Mouse (Mus musculus) frontal cortex, postnatal 36 days (tissue): ENCODE results near the gene Camta1.

Source experiments
- DNase-seq, 2 experiments: peaks; one replicate each; pipeline ENCODE4 v3.0.0; 2022; ENCODE audit warnings: low spot score in 2 of 2

Camta1 gene

GRCm38 (mm10) chr4:151684596-151684995 is 177.1 kb downstream of the Camta1 start:
- no peak for DNase-seq

DNA sequence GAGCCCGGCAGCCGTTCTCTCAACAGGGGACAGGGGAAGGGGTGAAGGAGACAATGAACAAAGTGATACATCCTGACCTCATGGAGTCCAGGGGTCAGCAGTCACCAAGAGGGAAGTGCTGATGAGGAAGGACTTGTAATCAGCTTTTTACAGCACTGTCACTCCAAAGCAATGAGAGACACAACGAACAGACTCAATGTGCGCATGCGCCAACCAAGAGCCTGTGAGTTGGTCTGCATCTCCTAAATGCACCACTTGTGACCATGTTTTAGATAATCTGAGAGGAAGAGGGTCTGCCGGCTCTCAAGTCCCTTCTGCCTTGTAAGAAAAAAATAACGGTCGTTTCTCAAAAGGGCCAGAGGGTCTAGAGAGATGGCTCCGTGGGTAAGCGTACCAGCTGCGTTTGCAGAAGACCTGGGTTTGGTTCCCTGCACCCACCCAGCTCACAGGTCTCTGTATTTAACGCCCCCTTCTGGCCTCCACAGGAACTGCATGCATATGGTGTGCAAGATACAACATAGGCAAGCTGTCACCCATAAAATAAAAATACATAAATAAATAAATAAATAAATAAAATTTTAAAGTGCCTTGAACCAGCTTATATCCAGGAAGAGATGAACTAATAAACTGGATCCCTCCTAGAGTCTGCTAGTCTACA is 178.7 kb downstream of the Camta1 start:
- DNase-seq, result no peak

GRCm38 (mm10) chr4:151672452-151672851 is 189.2 kb downstream of the Camta1 start:
- no peak for DNase-seq

- peak; percentile 49 to 81 for DNase-seq
These were observed 195.2 kb downstream of the Camta1 start for GRCm38 (mm10) chr4:151666411-151666901.

GRCm38 (mm10) chr4:151661486-151661885 is 200.2 kb downstream of the Camta1 start:
- DNase-seq, result no peak

DNA sequence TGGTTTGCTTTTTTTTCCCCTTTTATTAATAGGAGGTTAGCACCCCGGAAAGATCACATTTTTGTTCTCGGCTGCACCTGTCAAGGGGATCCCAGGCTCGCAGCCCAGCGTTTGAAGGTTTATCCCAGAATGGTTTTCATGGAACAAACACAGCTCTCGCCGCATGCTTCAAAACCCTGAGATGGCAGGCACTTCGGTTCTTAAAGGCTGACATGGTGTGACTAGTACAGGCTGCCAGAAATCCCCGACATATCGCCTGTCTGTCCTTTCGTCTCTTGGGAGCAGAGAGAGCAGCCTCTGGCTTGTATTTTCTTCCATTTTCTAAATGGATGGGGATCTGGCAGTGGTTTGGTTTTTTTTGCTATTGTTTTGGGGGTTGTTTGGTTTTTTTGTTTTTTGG is 205.2 kb downstream of the Camta1 start:
- DNase-seq, result no peak

- no peak for DNase-seq
These were observed 205.9 kb downstream of the Camta1 start for GRCm38 (mm10) chr4:151655637-151656385.

DNA sequence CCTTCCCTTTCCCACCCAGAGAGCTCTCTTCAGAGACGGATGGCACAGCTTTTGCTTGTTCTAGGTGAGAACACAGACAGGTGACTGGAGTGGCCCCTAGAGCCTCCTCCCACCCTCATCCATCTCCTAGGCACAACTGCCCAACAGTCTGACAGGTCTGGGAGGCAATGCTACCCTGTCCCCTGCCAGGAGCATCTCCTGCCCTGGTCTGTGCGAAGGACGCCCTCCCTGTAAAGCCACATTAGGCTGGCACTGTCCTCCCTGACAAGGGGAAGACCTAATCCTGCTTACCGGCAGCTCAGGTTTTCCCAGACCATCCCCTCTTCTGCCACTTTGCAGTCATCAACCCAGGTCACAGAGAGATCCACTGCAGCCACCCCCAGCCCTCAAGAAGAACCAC is 206.4 kb downstream of the Camta1 start:
- no peak for DNase-seq

- DNase-seq, result no peak
These were observed 219.3 kb downstream of the Camta1 start for GRCm38 (mm10) chr4:151642418-151642817.

- DNase-seq, result peak; percentile 34 to 60
These were observed 220.7 kb downstream of the Camta1 start for GRCm38 (mm10) chr4:151640971-151641370.

DNA sequence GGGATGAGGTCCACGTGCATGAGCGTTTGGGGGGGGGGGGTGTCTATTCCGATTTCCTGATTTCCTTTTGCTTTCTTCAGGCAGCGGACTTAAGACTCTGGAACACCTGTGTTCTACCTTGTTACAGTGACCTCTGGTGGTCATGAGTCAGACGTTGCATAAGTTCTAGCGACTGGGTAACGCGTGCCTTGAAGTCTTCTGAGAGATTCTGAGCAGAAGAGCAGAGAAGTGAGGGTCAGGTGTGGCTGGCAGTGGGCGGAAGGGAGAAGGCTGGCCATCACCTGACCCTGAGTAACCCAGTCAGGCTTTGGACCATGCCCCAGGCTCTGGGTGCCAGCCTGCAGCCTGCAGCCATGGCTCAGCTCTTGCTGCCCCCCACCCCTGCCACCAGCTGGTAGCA is 222.7 kb downstream of the Camta1 start:
- no peak for DNase-seq

DNA sequence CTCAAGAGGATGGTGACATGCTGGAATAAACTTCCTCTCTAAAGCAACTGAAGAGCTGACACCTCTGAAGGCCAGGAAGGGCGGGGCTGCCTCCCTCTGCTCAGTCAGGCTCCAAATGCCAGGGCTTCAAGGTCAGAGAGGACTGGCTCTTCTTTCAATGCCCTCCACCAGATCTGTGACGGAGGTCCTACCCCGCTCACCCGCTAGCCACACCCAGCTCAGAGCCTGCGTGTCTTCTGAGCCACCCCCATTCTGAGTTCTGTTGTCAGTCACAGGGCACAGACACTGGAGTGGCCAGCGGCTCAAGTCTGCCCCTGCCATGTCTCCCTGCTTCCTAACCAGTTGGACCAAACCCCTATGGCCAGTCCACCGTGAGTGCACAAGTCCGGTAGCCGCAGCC is 224.3 kb downstream of the Camta1 start:
- DNase-seq, result no peak

- DNase-seq, result no peak
These were observed 226.9 kb downstream of the Camta1 start for GRCm38 (mm10) chr4:151634771-151635170.

DNA sequence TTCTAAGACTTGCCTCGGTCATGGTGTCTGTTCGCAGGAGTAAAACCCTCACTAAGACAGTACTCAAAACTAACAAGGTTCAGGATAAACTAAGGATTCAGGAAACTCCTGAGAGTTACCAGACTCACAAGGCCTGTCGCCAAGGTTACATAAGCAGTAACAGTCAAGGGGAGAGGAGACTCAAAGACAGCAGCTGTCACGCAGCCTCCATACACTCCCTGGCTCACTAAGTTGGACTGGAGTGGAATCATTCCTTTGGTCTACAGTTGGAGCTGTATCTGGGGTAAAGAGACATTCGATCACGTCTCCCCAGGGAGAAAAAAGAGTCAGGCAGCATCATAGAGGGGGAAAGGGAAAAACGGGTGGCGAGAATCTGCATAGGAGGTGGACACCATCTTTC is 227.9 kb downstream of the Camta1 start:
- DNase-seq, result no peak

DNA sequence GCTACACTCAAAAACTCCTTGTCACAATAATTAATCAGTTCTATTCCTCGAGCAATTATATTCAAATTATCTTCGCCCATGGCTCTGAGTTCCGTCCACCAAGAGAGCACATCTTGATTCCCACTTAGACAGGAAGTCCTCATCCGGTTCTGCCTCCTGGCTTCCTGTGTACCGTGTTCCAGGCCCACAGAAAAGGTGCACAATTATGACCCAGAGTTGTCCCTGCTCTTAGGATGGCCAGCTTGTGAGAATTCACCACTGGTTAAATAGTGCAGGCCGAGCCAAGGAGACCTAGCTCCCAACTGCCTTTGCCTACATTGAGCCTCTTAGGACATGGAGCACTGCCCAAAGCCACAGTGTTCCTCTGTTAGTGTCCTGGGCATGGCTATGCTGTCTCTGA is 229.4 kb downstream of the Camta1 start:
- no peak for DNase-seq

DNA sequence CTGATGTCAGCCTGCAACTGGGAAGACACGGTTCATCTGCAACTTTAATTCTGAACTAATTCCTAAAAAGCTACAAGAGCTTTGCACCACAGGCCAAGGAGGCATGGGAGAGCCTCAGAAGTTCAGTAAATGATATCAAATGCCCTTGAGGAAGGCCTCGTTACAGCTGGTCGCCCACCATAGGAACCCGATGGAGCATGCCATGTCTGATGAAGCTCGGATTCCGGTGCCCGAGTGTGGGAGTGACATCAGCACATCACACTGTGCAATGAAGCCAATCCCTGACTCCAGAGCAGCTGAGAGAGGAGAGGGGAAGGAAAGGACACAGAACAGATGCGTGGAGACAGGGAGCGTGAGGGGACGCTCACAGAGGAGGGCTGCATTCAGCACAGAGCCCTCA is 231.0 kb downstream of the Camta1 start:
- DNase-seq, result no peak

GRCm38 (mm10) chr4:151630231-151630630 is 231.4 kb downstream of the Camta1 start:
- no peak for DNase-seq

GRCm38 (mm10) chr4:151619541-151620016 is 242.1 kb downstream of the Camta1 start:
- DNase-seq, result no peak

DNA sequence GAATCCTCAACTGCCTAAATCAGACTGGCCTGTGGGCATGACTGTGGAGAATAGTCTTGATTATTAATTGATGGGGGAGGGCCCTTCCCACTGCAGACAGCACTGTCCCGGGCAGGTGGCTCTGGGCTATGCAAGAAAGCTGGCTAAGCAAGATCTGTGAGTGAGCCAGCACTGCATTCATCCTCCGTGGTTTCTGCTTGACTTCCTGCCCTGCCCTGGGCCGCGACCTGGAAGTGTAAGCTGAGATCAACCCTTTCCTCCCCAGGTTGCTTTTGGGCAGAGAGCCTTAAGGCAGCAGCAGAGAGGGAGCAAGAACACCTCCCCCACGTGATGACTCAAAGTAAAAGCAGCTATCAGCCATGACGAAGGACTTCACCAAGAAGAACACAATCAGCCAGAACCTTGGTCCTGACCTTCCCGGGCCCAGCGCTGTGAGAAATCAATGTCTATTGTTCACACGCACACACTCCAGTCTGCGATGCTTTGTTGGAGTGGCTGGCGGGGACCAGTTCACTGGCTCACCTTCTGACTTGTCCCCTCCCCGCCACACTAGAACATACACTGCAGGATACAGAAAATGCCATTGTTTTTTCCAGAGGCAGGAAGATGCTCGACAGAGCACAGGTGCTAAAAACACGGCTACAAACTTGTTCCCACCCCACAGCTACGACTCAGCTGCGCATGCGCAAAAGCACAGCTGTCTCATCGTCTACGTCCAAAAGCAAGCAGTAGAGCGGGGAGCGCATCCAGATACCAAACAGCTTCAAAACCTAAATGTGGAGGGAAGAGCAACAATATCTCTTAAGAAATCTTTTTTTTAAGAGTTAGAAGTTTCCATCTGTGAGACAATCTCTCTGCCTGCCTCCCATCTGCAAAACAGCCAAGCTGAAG is 243.0 kb downstream of the Camta1 start:
- no peak for DNase-seq

- DNase-seq, result no peak
These were observed 250.1 kb downstream of the Camta1 start for GRCm38 (mm10) chr4:151611621-151612020.

- DNase-seq, result peak; percentile 47 to 51
These were observed 251.4 kb downstream of the Camta1 start for GRCm38 (mm10) chr4:151610266-151610665.

GRCm38 (mm10) chr4:151604907-151605306 is 256.8 kb downstream of the Camta1 start:
- no peak for DNase-seq
